In the genomic region with DNA sequence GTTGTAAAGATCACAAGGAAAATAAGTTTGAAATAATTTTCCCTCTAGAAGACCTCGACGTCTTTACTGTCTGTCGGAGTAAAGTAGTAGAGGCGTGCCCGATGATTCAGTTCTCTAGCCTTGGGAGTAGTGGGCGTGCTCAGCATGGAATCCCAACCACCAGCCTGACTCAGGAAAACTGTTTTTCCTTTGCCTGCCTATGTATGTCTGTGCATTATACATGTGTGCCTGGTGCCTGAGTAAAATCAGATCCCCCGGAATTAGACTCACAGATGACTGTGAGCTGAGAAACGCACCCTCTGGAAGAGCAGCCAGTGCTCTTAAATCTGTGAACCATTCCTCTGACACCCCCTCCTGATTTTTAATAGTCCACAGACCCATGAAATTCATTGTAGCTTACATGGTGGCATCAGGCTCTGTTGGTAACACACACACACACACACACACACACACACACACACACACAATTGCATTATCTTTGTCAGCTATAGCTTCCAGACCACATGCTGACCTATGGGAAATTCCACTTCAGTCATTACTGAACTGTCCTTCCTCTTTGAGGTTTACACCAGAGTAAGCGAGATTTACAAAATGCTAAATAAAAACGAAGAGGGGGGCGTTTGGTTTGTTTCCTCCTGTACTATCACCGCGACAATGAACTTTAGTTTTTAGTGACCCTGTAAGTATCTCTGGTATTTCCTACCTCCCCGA, we compare ENCODE assay signal across 12 mouse cellular contexts. TPM values are rescaled to one million over a fixed set of nuclear protein-coding genes. Genes with fewer than 3 reads are reported as not detected.
DNase-seq lines count a peak whose midpoint lies in the region; ATAC-seq and TF ChIP-seq lines count a peak whose summit lies in the region.
"Had no signal": no experiment of that assay in that cellular context is flagged by ENCODE, and none has a peak within 500 bp of the region (broad histone marks: within the 10 kb centered on the region; RNA-seq: fewer than 3 reads in every experiment).

No protein-coding gene starts in this region.

- no peaks in the 10 kb centered on the region for H3K4me1 ChIP-seq in small intestine, adult 2 months (ENCODE audit: control insufficient read depth, insufficient read depth, insufficient read length, low read length)
- H3K4me1 ChIP-seq: forebrain, embryonic 15.5 days; lung, embryonic 15.5 days had no signal

- ATAC-seq in inflammation-experienced regulatory T-cells, adult 6 months = peak; percentile 41
- ATAC-seq in erythroblast, adult 5-6 weeks (replicated peaks; ENCODE audit: low FRiP score, poor library complexity, severe bottlenecking) = no peak
- ATAC-seq: forebrain, embryonic 15.5 days had no signal

- no peaks in the 10 kb centered on the region for H3K27me3 ChIP-seq in small intestine, adult 2 months (ENCODE audit: control insufficient read depth, insufficient read depth, low read length)
- H3K27me3 ChIP-seq: forebrain, embryonic 15.5 days; lung, embryonic 15.5 days had no signal

- no peak for TF ChIP-seq POLR2A in small intestine, adult 2 months (IDR thresholded peaks at IDR 0.05; ENCODE audit: low read depth, low read length)

- H3K27ac ChIP-seq in small intestine, adult 2 months (ENCODE audit: insufficient read depth, low read depth, low read length) = 0 out of 2 replicates have a peak overlapping the region, but pooled peaks have one; percentile 26
- H3K27ac ChIP-seq: forebrain, embryonic 15.5 days; lung, embryonic 15.5 days had no signal

- no peak for TF ChIP-seq CTCF in small intestine, adult 2 months (IDR thresholded peaks at IDR 0.05; ENCODE audit: extremely low read depth, insufficient read length, insufficient replicate concordance, low read depth, low read length)

- no peak overlapping the region for H3K4me3 ChIP-seq in small intestine, adult 2 months (ENCODE audit: low read depth, low read length)
- H3K4me3 ChIP-seq: forebrain, embryonic 15.5 days; lung, embryonic 15.5 days had no signal

- DNase-seq in adrenal gland, adult (ENCODE audit: inconsistent age in 2 of 2, low spot score in 1 of 2) = peak; percentile 55 to 75
- DNase-seq in adrenal gland, postnatal 4 days (ENCODE audit: low spot score in 2 of 2) = no peak
- peak; percentile 48 to 56 for DNase-seq in right cerebral cortex, adult 2 months (ENCODE audit: low spot score in 2 of 2)
- DNase-seq in right cerebral cortex, postnatal 14 days = no peak
- no peak for DNase-seq in urinary bladder, postnatal 4 days (ENCODE audit: low spot score in 2 of 2)
- DNase-seq: embryo, embryonic 11 days; heart, postnatal 36 days had no signal

- WGBS in small intestine, adult 2 months = 72% methylated on average over 14 of the region's 14 CpGs

- H3K36me3 ChIP-seq in small intestine, adult 2 months (ENCODE audit: control insufficient read depth, insufficient read depth, low read length) = no peaks in the 10 kb centered on the region
- H3K36me3 ChIP-seq: forebrain, embryonic 15.5 days; lung, embryonic 15.5 days had no signal

RNA-seq across cellular contexts. Expression of a gene that starts 14.5 kb away (rescaled TPM):
- 1 to 10 TPM; 1.7 to 1.9 TPM for total RNA-seq in adrenal gland, postnatal 4 days (2021)
- polyA plus RNA-seq in inflammation-experienced regulatory T-cells, adult 6 months (2017; shearing (Covaris generic)) = 10 to 100 TPM; 54.3 to 60.4 (median 55.9) TPM
- 0.44 and 1.1 TPM in 2 replicates for polyA plus RNA-seq in small intestine, adult 2 months (2012; rRNA removed)
- total RNA-seq in erythroblast, adult 5-6 weeks (2015; ENCODE audit: low replicate concordance) = 9.0 and 10.9 TPM in 2 replicates
- 7.9 and 10.0 TPM in 2 replicates for total RNA-seq in erythroblast, adult 5-6 weeks (2017; ENCODE audit: low replicate concordance)

RNA-seq across cellular contexts. Expression of a gene that starts 23.7 kb away (rescaled TPM):
- total RNA-seq in adrenal gland, postnatal 4 days (2021) = 10 to 100 TPM; 15.3 to 18.2 TPM
- polyA plus RNA-seq in inflammation-experienced regulatory T-cells, adult 6 months (2017; shearing (Covaris generic)) = 1 to 10 TPM; 2.1 to 3.3 (median 2.5) TPM
- polyA plus RNA-seq in small intestine, adult 2 months (2012; rRNA removed) = 0.76 and 1.8 TPM in 2 replicates
- 2.3 and 13.8 TPM in 2 replicates for total RNA-seq in erythroblast, adult 5-6 weeks (2015; ENCODE audit: low replicate concordance)
- 1.9 and 2.6 TPM in 2 replicates for total RNA-seq in erythroblast, adult 5-6 weeks (2017; ENCODE audit: low replicate concordance)

Comparison
In these comparisons a context has a peak if more than half of its experiments do, and no peak if none do; other contexts are left out.
1. DNase-seq: peak in adrenal gland, adult (2 of 2) and right cerebral cortex, adult 2 months (2 of 2); none in adrenal gland, postnatal 4 days (0 of 2), right cerebral cortex, postnatal 14 days (single experiment) and urinary bladder, postnatal 4 days (0 of 2).